ENCODE assay signal across 7 mouse cellular contexts in genomic region chr9:48648285-48649097, GRCm38 (mm10). TPM values are rescaled to one million over a fixed set of nuclear protein-coding genes. Genes with fewer than 3 reads are reported as not detected.
DNase-seq lines count a peak whose midpoint lies in the region; ATAC-seq and TF ChIP-seq lines count a peak whose summit lies in the region.

No protein-coding gene starts in this region.

- no peak for ATAC-seq in midbrain, embryonic 16.5 days
- 0 out of 2 replicates have a peak, but pooled peaks have one; percentile 7 for ATAC-seq in forebrain, embryonic 13.5 days
- ATAC-seq in hindbrain, embryonic 16.5 days: no peak
- peak; percentile 4; the same call in 1 of the 2 replicates for ATAC-seq in lung, postnatal 0 days

- no peak for DNase-seq in midbrain, embryonic 10.5 days (ENCODE audit: low spot score)
- no peak for DNase-seq in lung, postnatal 0 days (ENCODE audit: low spot score)
- DNase-seq in Muller cell, postnatal 12 days (ENCODE audit: inconsistent ontology term): no peak
- DNase-seq in cerebellum, adult 9-10 months: no peak

- peak; percentile 51 for TF ChIP-seq EP300 in lung, postnatal 0 days (IDR thresholded peaks at IDR 0.05)

- 0 out of 2 replicates have a peak, but pooled peaks cover under 1% of the 10 kb centered on the region for H3K36me3 ChIP-seq in midbrain, embryonic 10.5 days
- no peaks in the 10 kb centered on the region for H3K36me3 ChIP-seq in midbrain, embryonic 16.5 days (ENCODE audit: control insufficient read depth, insufficient read depth, low read length)
- no peaks in the 10 kb centered on the region for H3K36me3 ChIP-seq in forebrain, embryonic 13.5 days (ENCODE audit: poor library complexity, severe bottlenecking)
- H3K36me3 ChIP-seq in hindbrain, embryonic 16.5 days (ENCODE audit: control insufficient read depth, insufficient read depth, low read length): no peaks in the 10 kb centered on the region
- H3K36me3 ChIP-seq in lung, postnatal 0 days (ENCODE audit: insufficient read depth, low read length): no peaks in the 10 kb centered on the region

- H3K27ac ChIP-seq in midbrain, embryonic 10.5 days (replicated peaks): peak overlapping the region; percentile 91
- H3K27ac ChIP-seq in midbrain, embryonic 16.5 days (ENCODE audit: low read length): no peak overlapping the region
- H3K27ac ChIP-seq in forebrain, embryonic 13.5 days: no peak overlapping the region; the same call in 1 of the 2 replicates
- no peak overlapping the region for H3K27ac ChIP-seq in hindbrain, embryonic 16.5 days (ENCODE audit: low read depth, low read length)
- H3K27ac ChIP-seq in lung, postnatal 0 days (ENCODE audit: low read length): peak overlapping the region; percentile 83

- peaks cover 82% of the 10 kb centered on the region for H3K4me1 ChIP-seq in midbrain, embryonic 10.5 days
- H3K4me1 ChIP-seq in midbrain, embryonic 16.5 days (ENCODE audit: control insufficient read depth, insufficient read depth, low read length): peaks cover 11% of the 10 kb centered on the region
- peaks cover 33% of the 10 kb centered on the region for H3K4me1 ChIP-seq in forebrain, embryonic 13.5 days
- H3K4me1 ChIP-seq in hindbrain, embryonic 16.5 days (ENCODE audit: control insufficient read depth, insufficient read depth, low read depth, low read length): peaks cover 8% of the 10 kb centered on the region
- peaks cover 16% of the 10 kb centered on the region for H3K4me1 ChIP-seq in lung, postnatal 0 days (ENCODE audit: insufficient read depth, low read depth, low read length)

- WGBS in midbrain, embryonic 10.5 days: 29% methylated on average over 12 of the region's 12 CpGs
- 25% methylated on average over 12 of the region's 12 CpGs for WGBS in midbrain, embryonic 16.5 days
- WGBS in forebrain, embryonic 13.5 days: 33% methylated on average over 12 of the region's 12 CpGs
- 34% methylated on average over 12 of the region's 12 CpGs for WGBS in hindbrain, embryonic 16.5 days
- 48% methylated on average over 12 of the region's 12 CpGs for WGBS in lung, postnatal 0 days

- peak overlapping the region; percentile 40 for H3K4me3 ChIP-seq in midbrain, embryonic 10.5 days
- no peak overlapping the region for H3K4me3 ChIP-seq in midbrain, embryonic 16.5 days (ENCODE audit: low read depth, low read length)
- H3K4me3 ChIP-seq in forebrain, embryonic 13.5 days: no peak overlapping the region
- H3K4me3 ChIP-seq in hindbrain, embryonic 16.5 days (ENCODE audit: low read length): no peak overlapping the region
- peak overlapping the region; percentile 41 for H3K4me3 ChIP-seq in lung, postnatal 0 days (ENCODE audit: low read depth, low read length)

- H3K9me3 ChIP-seq in midbrain, embryonic 10.5 days (replicated peaks): peaks cover 14% of the 10 kb centered on the region
- peaks cover 5% of the 10 kb centered on the region; the same call in 1 of the 2 replicates for H3K9me3 ChIP-seq in midbrain, embryonic 16.5 days (replicated peaks; ENCODE audit: control insufficient read depth, low read length, poor library complexity, severe bottlenecking)
- H3K9me3 ChIP-seq in forebrain, embryonic 13.5 days (replicated peaks): peaks cover 8% of the 10 kb centered on the region; the same call in 1 of the 2 replicates
- no peaks in the 10 kb centered on the region for H3K9me3 ChIP-seq in hindbrain, embryonic 16.5 days (ENCODE audit: control insufficient read depth, low read length)
- H3K9me3 ChIP-seq in lung, postnatal 0 days (ENCODE audit: low read length): no peaks in the 10 kb centered on the region

- no peak overlapping the region for H3K4me2 ChIP-seq in midbrain, embryonic 16.5 days (ENCODE audit: low read length)
- peak overlapping the region; percentile 55; the same call in 1 of the 2 replicates for H3K4me2 ChIP-seq in forebrain, embryonic 13.5 days
- H3K4me2 ChIP-seq in hindbrain, embryonic 16.5 days (ENCODE audit: low read length): peak overlapping the region; percentile 46
- peak overlapping the region; percentile 66 for H3K4me2 ChIP-seq in lung, postnatal 0 days (replicated peaks; ENCODE audit: low read depth, low read length)

- H3K9ac ChIP-seq in midbrain, embryonic 16.5 days (ENCODE audit: low read depth, low read length): no peak overlapping the region; the same call in 1 of the 2 replicates
- peak overlapping the region; percentile 54; the same call in 1 of the 2 replicates for H3K9ac ChIP-seq in forebrain, embryonic 13.5 days
- H3K9ac ChIP-seq in hindbrain, embryonic 16.5 days (ENCODE audit: low read depth, low read length): no peak overlapping the region
- peak overlapping the region; percentile 50; the same call in 1 of the 2 replicates for H3K9ac ChIP-seq in lung, postnatal 0 days (replicated peaks; ENCODE audit: low read depth)

- no peaks in the 10 kb centered on the region for H3K27me3 ChIP-seq in midbrain, embryonic 10.5 days (ENCODE audit: low read depth, poor library complexity, severe bottlenecking)
- no peaks in the 10 kb centered on the region for H3K27me3 ChIP-seq in midbrain, embryonic 16.5 days (ENCODE audit: control insufficient read depth, insufficient read depth, low read depth, low read length)
- peaks cover 38% of the 10 kb centered on the region for H3K27me3 ChIP-seq in forebrain, embryonic 13.5 days
- no peaks in the 10 kb centered on the region for H3K27me3 ChIP-seq in hindbrain, embryonic 16.5 days (replicated peaks; ENCODE audit: control insufficient read depth, insufficient read depth, low read length)
- no peaks in the 10 kb centered on the region for H3K27me3 ChIP-seq in lung, postnatal 0 days (replicated peaks; ENCODE audit: insufficient read depth, low read length)

- TF ChIP-seq CTCF in lung, postnatal 0 days (IDR thresholded peaks at IDR 0.05): no peak; the same call in 1 of the 2 replicates

RNA-seq across cellular contexts. Expression of gene Nnmt, which starts 43.5 kb away (rescaled TPM):
- 0.65 and 1.1 TPM in 2 replicates for polyA plus RNA-seq in midbrain, embryonic 10.5 days (2016; fragmentation: Nextera tagmentation; extraction: Ambion mirVana)
- polyA plus RNA-seq in midbrain, embryonic 16.5 days (2015; fragmentation: Nextera tagmentation; extraction: Ambion mirVana): 2.4 and 2.9 TPM in 2 replicates
- 0.40 TPM in 1 of 2 replicates, not detected in the other for polyA plus RNA-seq in forebrain, embryonic 13.5 days (2015; fragmentation: Nextera tagmentation; extraction: Ambion mirVana)
- polyA plus RNA-seq in hindbrain, embryonic 16.5 days (2015; fragmentation: Nextera tagmentation; extraction: Ambion mirVana): 1.9 and 2.6 TPM in 2 replicates
- polyA plus RNA-seq in lung, postnatal 0 days (2015; fragmentation: Nextera tagmentation; extraction: Ambion mirVana): 1.5 and 2.6 TPM in 2 replicates

Comparison
In these comparisons a context has a peak if more than half of its experiments do, and no peak if none do; other contexts are left out.
1. H3K27ac ChIP-seq: peak in midbrain, embryonic 10.5 days (single experiment) and lung, postnatal 0 days (single experiment); none in midbrain, embryonic 16.5 days (single experiment), forebrain, embryonic 13.5 days (single experiment) and hindbrain, embryonic 16.5 days (single experiment).
2. H3K4me3 ChIP-seq: peak in midbrain, embryonic 10.5 days (single experiment) and lung, postnatal 0 days (single experiment); none in midbrain, embryonic 16.5 days (single experiment), forebrain, embryonic 13.5 days (single experiment) and hindbrain, embryonic 16.5 days (single experiment).
3. ATAC-seq: peak in forebrain, embryonic 13.5 days (single experiment) and lung, postnatal 0 days (single experiment); none in midbrain, embryonic 16.5 days (single experiment) and hindbrain, embryonic 16.5 days (single experiment).
4. H3K9ac ChIP-seq: peak in forebrain, embryonic 13.5 days (single experiment) and lung, postnatal 0 days (single experiment); none in midbrain, embryonic 16.5 days (single experiment) and hindbrain, embryonic 16.5 days (single experiment).